Mouse (Mus musculus): ENCODE results near the gene Rere. TPM values are rescaled to one million over a fixed set of nuclear protein-coding genes. Genes with fewer than 3 reads are reported as not detected.

Gene Rere
- polyA plus RNA-seq, 1 experiment from 2014 or later, result 22.2 TPM

DNA sequence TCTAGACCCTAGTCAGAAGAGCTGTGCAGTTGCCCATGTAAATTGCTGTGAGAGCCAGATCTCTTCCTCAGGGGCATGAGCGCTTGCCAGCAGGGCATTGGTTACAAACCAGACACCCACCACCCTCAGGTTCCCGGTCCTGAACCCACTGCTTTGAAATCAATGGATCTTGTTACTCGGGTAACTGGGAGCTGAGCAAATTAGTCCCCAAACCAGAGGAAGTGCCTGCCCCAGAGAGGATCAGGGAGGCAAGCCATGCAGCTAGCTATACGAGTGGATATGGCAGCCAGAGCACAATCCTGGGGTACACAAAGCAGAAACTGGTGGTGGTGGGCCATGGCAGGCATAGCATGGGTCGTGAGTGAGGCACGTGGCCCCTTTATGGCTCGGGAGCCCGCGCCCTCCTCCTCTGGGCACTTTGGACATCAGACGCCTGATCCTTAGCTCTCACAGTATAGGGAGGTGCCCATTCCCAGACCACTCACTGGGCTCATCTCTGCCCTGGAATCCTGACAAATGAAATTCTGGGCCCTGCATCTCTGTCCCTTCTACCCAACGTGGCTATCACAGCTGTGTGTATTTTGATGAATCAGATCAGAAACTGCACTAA, 342.9 kb downstream of the Rere start:
- no peaks in the 10 kb centered on the region for H3K9me3 ChIP-seq (ENCODE audit: control insufficient read depth, low read length)
- no peaks in the 10 kb centered on the region for H3K27me3 ChIP-seq (replicated peaks; ENCODE audit: control insufficient read depth, insufficient read depth, low read length)
- no peak overlapping the region for H3K4me3 ChIP-seq (ENCODE audit: low read length)
- peaks cover 4% of the 10 kb centered on the region for H3K36me3 ChIP-seq (ENCODE audit: control insufficient read depth, insufficient read depth, low read length)
- no peak overlapping the region for H3K4me2 ChIP-seq (ENCODE audit: low read depth, low read length)
- no peaks in the 10 kb centered on the region; the same call in 1 of the 2 replicates for H3K4me1 ChIP-seq (ENCODE audit: control insufficient read depth, insufficient read depth, low read length)
- ATAC-seq, result no peak
- H3K27ac ChIP-seq (ENCODE audit: low read length), result no peak overlapping the region
- WGBS, result 54% methylated on average over 11 of the region's 11 CpGs
- no peak overlapping the region for H3K9ac ChIP-seq (ENCODE audit: low read depth, low read length)

DNA sequence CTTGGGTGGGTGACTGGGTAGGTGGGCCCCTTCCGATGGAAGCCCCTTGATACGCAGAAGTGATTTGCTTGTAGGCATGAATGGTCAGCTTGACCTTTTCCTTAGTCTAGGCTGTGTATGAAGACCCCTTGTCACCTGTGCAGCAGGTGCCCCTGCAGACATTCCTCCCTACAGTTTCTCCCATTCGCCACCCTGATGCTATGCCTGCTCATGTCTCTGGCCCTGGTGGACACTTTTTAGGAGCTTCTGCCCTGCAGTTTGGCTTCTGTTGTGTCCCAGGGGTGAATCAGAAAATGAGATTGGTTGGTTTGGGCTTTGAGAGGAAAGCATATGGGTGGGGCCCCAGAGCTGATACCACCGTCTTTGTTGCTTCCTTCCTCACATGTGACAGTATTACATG, 343.5 kb downstream of the Rere start:
- 72% methylated on average over 4 of the region's 4 CpGs for WGBS
- Histone ChIP-seq H3K27me3 (replicated peaks; ENCODE audit: control insufficient read depth, insufficient read depth, low read length) (no peaks in the 10 kb centered on the region), H3K27ac (ENCODE audit: low read length) (no peak overlapping the region), H3K4me3 (ENCODE audit: low read length) (no peak overlapping the region), H3K9ac (ENCODE audit: low read depth, low read length) (no peak overlapping the region), H3K4me2 (ENCODE audit: low read depth, low read length) (no peak overlapping the region), H3K9me3 (ENCODE audit: control insufficient read depth, low read length) (no peaks in the 10 kb centered on the region), H3K36me3 (ENCODE audit: control insufficient read depth, insufficient read depth, low read length) (peaks cover 4% of the 10 kb centered on the region), H3K4me1 (ENCODE audit: control insufficient read depth, insufficient read depth, low read length) (no peaks in the 10 kb centered on the region; the same call in 1 of the 2 replicates)
- ATAC-seq, result no peak

DNA sequence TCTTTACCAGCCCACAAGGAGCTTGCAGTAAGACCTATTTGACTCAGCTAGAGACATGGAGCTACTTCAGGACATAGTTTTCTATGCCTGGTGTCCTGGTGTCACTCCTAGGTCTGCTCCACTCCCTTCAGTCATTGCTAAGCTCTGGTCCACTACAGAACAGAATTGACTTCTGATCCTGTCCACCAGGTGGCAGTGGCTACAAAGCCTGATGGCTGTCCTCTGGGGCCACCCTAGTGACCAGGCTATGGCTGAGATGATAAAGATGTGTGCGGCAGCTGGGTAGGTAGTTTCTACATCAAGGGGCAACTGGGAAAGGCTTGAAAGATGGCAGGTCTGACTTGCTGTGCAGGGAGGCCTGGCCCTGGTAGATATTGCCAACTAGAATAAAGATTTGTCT, 344.0 kb downstream of the Rere start:
- Histone ChIP-seq H3K4me2 (ENCODE audit: low read depth, low read length) (no peak overlapping the region), H3K9ac (ENCODE audit: low read depth, low read length) (no peak overlapping the region), H3K4me3 (ENCODE audit: low read length) (no peak overlapping the region), H3K9me3 (ENCODE audit: control insufficient read depth, low read length) (no peaks in the 10 kb centered on the region), H3K27me3 (replicated peaks; ENCODE audit: control insufficient read depth, insufficient read depth, low read length) (no peaks in the 10 kb centered on the region), H3K27ac (ENCODE audit: low read length) (no peak overlapping the region), H3K4me1 (ENCODE audit: control insufficient read depth, insufficient read depth, low read length) (no peaks in the 10 kb centered on the region; the same call in 1 of the 2 replicates), H3K36me3 (ENCODE audit: control insufficient read depth, insufficient read depth, low read length) (peaks cover 4% of the 10 kb centered on the region)
- 19% methylated on average over 1 of the region's 1 CpGs for WGBS
- peak; percentile 75 for ATAC-seq

DNA sequence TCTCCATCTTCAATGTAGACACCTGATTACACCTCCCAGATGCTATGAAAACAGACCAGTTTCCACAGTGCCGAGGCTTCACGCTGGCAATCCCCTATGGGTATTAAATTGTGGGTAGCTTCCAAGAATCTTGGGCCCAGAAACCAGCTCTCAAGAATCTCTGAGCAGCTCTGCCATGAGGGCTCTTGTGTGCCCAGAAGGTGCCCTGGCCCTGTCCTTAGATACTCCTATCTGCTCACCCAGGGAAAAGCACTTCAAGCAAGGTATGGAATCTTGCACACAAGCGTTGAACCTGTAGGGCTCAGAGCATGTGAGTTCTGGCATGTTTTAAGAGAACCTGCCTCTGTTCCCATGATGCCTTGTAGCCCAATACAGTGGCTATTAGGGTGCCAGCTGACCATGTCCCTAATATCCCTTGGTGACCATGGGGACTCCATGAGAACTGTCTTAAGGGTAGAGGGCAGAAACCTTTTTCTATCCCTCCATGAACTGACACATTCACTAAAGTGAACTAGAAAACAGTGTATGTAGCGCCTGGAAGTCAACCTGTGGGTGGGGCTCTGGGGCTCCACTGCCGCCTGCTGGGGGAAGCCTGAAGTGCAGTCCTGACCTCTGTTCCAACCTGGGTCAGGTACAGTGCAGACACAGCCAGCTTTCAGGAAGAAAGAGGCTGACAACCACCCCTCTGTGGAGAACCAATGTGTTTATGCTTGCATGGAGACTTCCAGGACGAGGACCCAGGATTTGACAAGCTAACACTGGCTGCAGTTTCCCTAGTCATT, 344.7 kb downstream of the Rere start:
- Histone ChIP-seq H3K27me3 (replicated peaks; ENCODE audit: control insufficient read depth, insufficient read depth, low read length) (no peaks in the 10 kb centered on the region), H3K4me3 (ENCODE audit: low read length) (no peak overlapping the region), H3K4me2 (ENCODE audit: low read depth, low read length) (no peak overlapping the region), H3K9ac (ENCODE audit: low read depth, low read length) (no peak overlapping the region), H3K9me3 (ENCODE audit: control insufficient read depth, low read length) (no peaks in the 10 kb centered on the region), H3K36me3 (ENCODE audit: control insufficient read depth, insufficient read depth, low read length) (peaks cover 4% of the 10 kb centered on the region), H3K27ac (ENCODE audit: low read length) (no peak overlapping the region), H3K4me1 (ENCODE audit: control insufficient read depth, insufficient read depth, low read length) (no peaks in the 10 kb centered on the region; the same call in 1 of the 2 replicates)
- WGBS, result 47% methylated on average over 6 of the region's 6 CpGs
- ATAC-seq, result peak; percentile 61; the same call in 1 of the 2 replicates

DNA sequence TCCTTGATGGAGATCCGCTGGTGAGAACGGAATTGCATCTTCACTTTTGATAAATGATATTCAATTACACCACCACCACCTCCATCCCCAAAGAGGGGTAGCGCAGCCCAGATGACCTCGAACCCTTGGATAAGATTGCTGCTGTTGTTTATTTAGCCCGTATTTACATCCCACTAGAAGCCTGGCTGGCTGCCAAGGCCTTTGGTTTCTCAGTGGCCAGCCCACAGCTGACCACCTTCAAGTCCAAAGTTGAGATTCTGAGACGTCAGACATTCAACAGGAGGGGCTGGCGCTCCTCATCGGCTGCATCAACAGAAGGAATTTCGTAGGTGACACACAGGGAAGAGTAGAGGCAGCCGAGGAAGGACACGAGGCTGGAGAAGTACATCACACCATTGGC, 347.8 kb downstream of the Rere start:
- ATAC-seq, result no peak
- H3K36me3 ChIP-seq (ENCODE audit: control insufficient read depth, insufficient read depth, low read length), result no peaks in the 10 kb centered on the region
- 64% methylated on average over 11 of the region's 11 CpGs for WGBS
- H3K9me3 ChIP-seq (ENCODE audit: control insufficient read depth, low read length), result no peaks in the 10 kb centered on the region
- no peaks in the 10 kb centered on the region for H3K27me3 ChIP-seq (replicated peaks; ENCODE audit: control insufficient read depth, insufficient read depth, low read length)
- no peak overlapping the region for H3K4me3 ChIP-seq (ENCODE audit: low read length)
- H3K4me1 ChIP-seq (ENCODE audit: control insufficient read depth, insufficient read depth, low read length), result no peaks in the 10 kb centered on the region
- no peak overlapping the region for H3K9ac ChIP-seq (ENCODE audit: low read depth, low read length)
- no peak overlapping the region for H3K27ac ChIP-seq (ENCODE audit: low read length)
- no peak overlapping the region for H3K4me2 ChIP-seq (ENCODE audit: low read depth, low read length)

DNA sequence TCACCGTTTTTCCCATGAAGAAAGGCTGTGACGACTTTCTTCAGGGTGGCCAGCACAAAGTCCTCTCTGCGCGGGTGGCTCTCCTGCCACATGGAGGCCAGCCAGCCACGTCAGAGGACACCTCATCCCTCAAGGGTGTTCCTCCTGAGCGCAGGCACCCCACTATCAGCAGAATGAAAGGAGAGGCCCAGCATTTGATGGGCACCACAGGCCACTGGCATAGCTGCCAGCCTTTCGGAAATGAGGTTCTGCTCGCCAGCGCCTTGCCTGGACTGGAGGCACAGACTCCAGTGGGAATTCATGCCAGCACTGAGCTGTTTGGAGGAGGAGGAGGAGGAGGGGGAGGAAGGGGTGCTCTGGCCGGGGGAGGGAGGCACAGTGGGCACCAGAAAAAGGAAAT, 354.1 kb downstream of the Rere start:
- ATAC-seq, result no peak
- H3K27ac ChIP-seq (ENCODE audit: low read length), result no peak overlapping the region
- WGBS, result 84% methylated on average over 10 of the region's 10 CpGs
- no peak overlapping the region for H3K9ac ChIP-seq (ENCODE audit: low read depth, low read length)
- no peaks in the 10 kb centered on the region for H3K4me1 ChIP-seq (ENCODE audit: control insufficient read depth, insufficient read depth, low read length)
- H3K4me2 ChIP-seq (ENCODE audit: low read depth, low read length), result no peak overlapping the region
- H3K4me3 ChIP-seq (ENCODE audit: low read length), result no peak overlapping the region
- no peaks in the 10 kb centered on the region for H3K27me3 ChIP-seq (replicated peaks; ENCODE audit: control insufficient read depth, insufficient read depth, low read length)
- no peaks in the 10 kb centered on the region for H3K36me3 ChIP-seq (ENCODE audit: control insufficient read depth, insufficient read depth, low read length)
- H3K9me3 ChIP-seq (ENCODE audit: control insufficient read depth, low read length), result no peaks in the 10 kb centered on the region

DNA sequence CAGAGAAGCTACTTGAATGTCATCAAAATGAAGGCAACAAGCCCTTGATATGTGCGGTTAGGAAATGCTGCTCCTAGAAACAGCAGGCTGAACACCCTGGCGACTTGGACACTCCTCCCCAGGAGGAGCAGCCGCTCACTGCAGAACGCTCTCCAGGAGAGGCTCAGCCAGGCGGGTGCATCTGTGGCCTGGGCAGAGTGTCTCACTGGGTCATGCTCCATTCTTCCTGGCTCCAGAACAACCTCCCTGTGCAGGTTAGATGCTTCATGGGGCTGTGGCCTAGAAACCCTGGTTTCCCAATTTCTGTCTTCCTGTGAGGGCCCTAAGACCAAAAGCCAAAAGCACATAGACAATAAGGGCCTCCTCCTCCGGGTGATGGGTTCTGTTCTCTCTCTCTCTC, 355.2 kb downstream of the Rere start:
- Histone ChIP-seq H3K9ac (ENCODE audit: low read depth, low read length) (no peak overlapping the region), H3K27ac (ENCODE audit: low read length) (no peak overlapping the region), H3K9me3 (ENCODE audit: control insufficient read depth, low read length) (no peaks in the 10 kb centered on the region), H3K4me3 (ENCODE audit: low read length) (no peak overlapping the region), H3K36me3 (ENCODE audit: control insufficient read depth, insufficient read depth, low read length) (no peaks in the 10 kb centered on the region), H3K4me1 (ENCODE audit: control insufficient read depth, insufficient read depth, low read length) (no peaks in the 10 kb centered on the region), H3K27me3 (replicated peaks; ENCODE audit: control insufficient read depth, insufficient read depth, low read length) (no peaks in the 10 kb centered on the region), H3K4me2 (ENCODE audit: low read depth, low read length) (no peak overlapping the region)
- 79% methylated on average over 6 of the region's 6 CpGs for WGBS
- ATAC-seq, result no peak

DNA sequence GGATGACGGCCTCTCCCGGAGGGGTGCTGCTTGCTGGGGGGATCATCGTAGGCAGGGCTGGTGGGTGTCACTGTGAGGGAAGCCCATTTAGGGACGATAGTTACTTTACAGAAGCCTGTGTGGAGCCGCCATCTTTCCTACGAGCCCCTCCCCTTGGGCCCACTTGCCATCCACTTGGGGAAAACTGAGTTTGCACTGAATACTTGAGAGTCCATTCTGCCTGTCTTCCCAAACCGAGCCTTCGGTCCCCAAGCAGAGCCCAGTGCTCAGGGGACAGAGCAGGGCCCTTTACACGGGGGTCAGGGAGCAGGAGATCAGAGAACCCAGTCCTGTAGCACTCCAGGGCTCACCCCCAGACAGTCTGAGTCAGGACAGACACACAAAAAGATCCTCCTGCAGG, 362.9 kb downstream of the Rere start:
- ATAC-seq, result no peak
- H3K27ac ChIP-seq (ENCODE audit: low read length), result no peak overlapping the region
- no peaks in the 10 kb centered on the region for H3K27me3 ChIP-seq (replicated peaks; ENCODE audit: control insufficient read depth, insufficient read depth, low read length)
- H3K4me1 ChIP-seq (ENCODE audit: control insufficient read depth, insufficient read depth, low read length), result no peaks in the 10 kb centered on the region
- H3K9me3 ChIP-seq (ENCODE audit: control insufficient read depth, low read length), result no peaks in the 10 kb centered on the region
- WGBS, result 90% methylated on average over 9 of the region's 9 CpGs
- no peak overlapping the region for H3K4me2 ChIP-seq (ENCODE audit: low read depth, low read length)
- H3K9ac ChIP-seq (ENCODE audit: low read depth, low read length), result no peak overlapping the region
- no peaks in the 10 kb centered on the region for H3K36me3 ChIP-seq (ENCODE audit: control insufficient read depth, insufficient read depth, low read length)
- no peak overlapping the region for H3K4me3 ChIP-seq (ENCODE audit: low read length)

DNA sequence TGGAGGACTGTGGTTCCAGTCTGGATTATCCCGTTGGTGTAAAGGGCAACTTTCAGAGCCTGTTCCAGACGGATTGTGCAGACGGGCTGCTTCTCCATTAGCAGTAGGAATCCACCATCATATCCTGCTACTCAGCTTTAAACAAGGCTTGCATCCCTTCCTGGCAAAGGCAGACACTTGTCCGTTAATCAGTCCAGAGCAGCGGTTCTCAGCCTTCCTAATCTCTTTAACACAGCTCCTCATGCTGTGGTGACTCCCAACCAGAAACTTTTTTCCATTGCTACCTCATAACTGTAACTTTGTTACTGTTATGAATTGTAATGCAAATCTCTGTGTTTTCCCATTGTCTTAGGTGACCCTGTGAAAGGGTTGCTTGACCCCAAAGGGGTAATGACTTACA, 367.9 kb downstream of the Rere start:
- Histone ChIP-seq H3K36me3 (ENCODE audit: control insufficient read depth, insufficient read depth, low read length) (no peaks in the 10 kb centered on the region), H3K9ac (ENCODE audit: low read depth, low read length) (no peak overlapping the region), H3K9me3 (ENCODE audit: control insufficient read depth, low read length) (0 out of 2 replicates have a peak, but pooled peaks cover 2% of the 10 kb centered on the region), H3K4me3 (ENCODE audit: low read length) (no peak overlapping the region), H3K27me3 (replicated peaks; ENCODE audit: control insufficient read depth, insufficient read depth, low read length) (peaks cover 12% of the 10 kb centered on the region), H3K27ac (ENCODE audit: low read length) (no peak overlapping the region), H3K4me1 (ENCODE audit: control insufficient read depth, insufficient read depth, low read length) (0 out of 2 replicates have a peak, but pooled peaks cover 4% of the 10 kb centered on the region), H3K4me2 (ENCODE audit: low read depth, low read length) (no peak overlapping the region)
- no peak for ATAC-seq
- 80% methylated on average over 5 of the region's 5 CpGs for WGBS

Measured in intestine, embryonic 16.5 days (tissue).